Mouse (Mus musculus) heart, postnatal 0 days (tissue): ENCODE measurements around the gene 1110059E24Rik.

Source experiments
- CTCF ChIP-seq: IDR thresholded peaks from 2 replicates; pipeline ENCODE4 v1.5.1; 2016; ENCODE audit warnings: antibody characterized with exemption, control low read depth, low read depth
- EP300 ChIP-seq: IDR thresholded peaks from 2 replicates; pipeline ENCODE4 v1.6.1; 2016; ENCODE audit warnings: antibody characterized with exemption, low read depth

DNA sequence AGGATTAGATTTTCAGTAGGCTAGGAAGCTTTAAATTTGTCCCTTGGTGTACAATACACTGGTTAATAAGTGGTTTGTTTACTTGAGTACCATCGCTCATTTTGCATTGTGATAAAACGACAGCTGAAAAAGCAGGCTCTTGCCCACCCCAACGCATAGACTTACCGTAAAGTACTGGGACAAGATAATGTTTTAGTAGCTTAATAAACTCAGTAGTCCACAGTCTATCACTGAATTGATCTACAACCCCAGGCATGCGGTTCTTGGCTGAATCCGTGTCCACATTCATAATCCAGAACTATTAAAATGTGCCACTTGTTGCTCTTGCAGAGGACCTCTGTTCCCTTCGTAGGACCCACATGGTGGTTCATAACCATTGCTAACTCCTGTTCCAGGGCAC is 2.0 kb upstream of the 1110059E24Rik start:
- TF ChIP-seq CTCF, result no peak
- TF ChIP-seq EP300, result no peak
